Mouse (Mus musculus) hindbrain, embryonic 16.5 days (tissue): ENCODE measurements around the gene Polrmt. TPM values are rescaled to one million over a fixed set of nuclear protein-coding genes. Genes with fewer than 3 reads are reported as not detected.
"Not testable (repeated sequence)": the region's sequence is repeated elsewhere in the genome, so short reads cannot be mapped to it uniquely, and the experiment has no call there.

Experiments
- ATAC-seq: fragments of 200-750 bp; cut with Nextera tagmentation; 2 replicates; pipeline ENCODE4 v1.8.0; 2017; ENCODE audit warnings: moderate TSS enrichment, moderate library complexity
- H3K27ac ChIP-seq: fragments of 300-500 bp; sonication (generic); 2 replicates; pipeline ENCODE4 v1.5.1; 2014; ENCODE audit warnings: low read depth, mild to moderate bottlenecking, control low read depth, low read length, moderate library complexity
- H3K27me3 ChIP-seq: fragments of 300-500 bp; sonication (generic); replicated peaks from 2 replicates; pipeline ENCODE4 v1.6.1; 2014; ENCODE audit warnings: low read length; ENCODE audit not compliant: control insufficient read depth, insufficient read depth
- H3K36me3 ChIP-seq: fragments of 300-500 bp; sonication (generic); 2 replicates; pipeline ENCODE4 v1.6.1; 2014; ENCODE audit warnings: mild to moderate bottlenecking, low read length, moderate library complexity, mixed read lengths; ENCODE audit not compliant: control insufficient read depth, insufficient read depth
- H3K4me1 ChIP-seq: fragments of 300-500 bp; sonication (generic); 2 replicates; pipeline ENCODE4 v1.6.1; 2014; ENCODE audit warnings: low read depth, low read length; ENCODE audit not compliant: control insufficient read depth, insufficient read depth
- H3K4me2 ChIP-seq: fragments of 300-500 bp; sonication (generic); 2 replicates; pipeline ENCODE4 v1.6.1; 2014; ENCODE audit warnings: mild to moderate bottlenecking, low read length, control low read depth, moderate library complexity
- H3K4me3 ChIP-seq: fragments of 300-500 bp; sonication (generic); 2 replicates; pipeline ENCODE4 v1.5.1; 2014; ENCODE audit warnings: mild to moderate bottlenecking, low read length, control low read depth, moderate library complexity
- H3K9ac ChIP-seq: fragments of 300-500 bp; sonication (generic); 2 replicates; pipeline ENCODE4 v1.6.1; 2014; ENCODE audit warnings: low read depth, mild to moderate bottlenecking, control low read depth, low read length, moderate library complexity
- H3K9me3 ChIP-seq: fragments of 300-500 bp; sonication (generic); 2 replicates; pipeline ENCODE4 v1.6.1; 2014; ENCODE audit warnings: mild to moderate bottlenecking, low read length, moderate library complexity; ENCODE audit not compliant: control insufficient read depth
- WGBS: fragments of 180-500 bp; shearing (Covaris S2); extraction: QIAGEN DNeasy Blood & Tissue Kit; methylation state at CpG from one replicate; pipeline ENCODE4 v1.1.7; 2014; 5-methylcytosine and 5-hydroxymethylcytosine counted together
- polyA plus RNA-seq: library from polyadenylated mRNA; unstranded; fragments of >200 nt; fragmentation: Nextera tagmentation; extraction: Ambion mirVana; gene quantifications from 2 replicates; pipeline ENCODE4 v1.2.1, GENCODE M21; 2015

Gene Polrmt
- polyA plus RNA-seq, 1 experiment from 2014 or later, result 37.1 TPM

DNA sequence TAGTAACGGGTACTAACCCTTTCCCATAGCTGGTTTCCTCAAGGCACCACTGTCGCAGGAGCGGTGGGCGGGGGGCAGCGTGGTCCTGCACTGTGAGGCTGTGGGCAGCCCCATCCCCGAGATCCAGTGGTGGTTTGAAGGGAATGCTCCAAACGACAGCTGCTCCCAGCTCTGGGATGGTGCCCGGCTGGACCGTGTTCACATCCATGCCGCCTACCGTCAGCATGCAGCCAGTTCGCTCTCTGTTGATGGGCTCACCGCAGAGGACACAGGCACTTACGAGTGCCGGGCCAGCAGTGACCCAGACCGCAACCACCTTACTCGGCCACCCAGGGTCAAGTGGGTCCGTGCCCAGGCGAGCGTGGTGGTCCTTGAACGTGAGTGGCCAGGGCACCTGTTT, 37.7 kb downstream of the Polrmt start:
- no peak overlapping the region for H3K27ac ChIP-seq
- H3K4me3 ChIP-seq, result no peak overlapping the region
- H3K4me1 ChIP-seq, result peaks cover 29% of the 10 kb centered on the region
- WGBS, result 89% methylated on average over 21 of the region's 21 CpGs
- no peak overlapping the region for H3K4me2 ChIP-seq
- no peak for ATAC-seq
- H3K9ac ChIP-seq, result no peak overlapping the region
- peaks cover 26% of the 10 kb centered on the region for H3K36me3 ChIP-seq
- H3K27me3 ChIP-seq, result no peaks in the 10 kb centered on the region
- H3K9me3 ChIP-seq, result no peaks in the 10 kb centered on the region

DNA sequence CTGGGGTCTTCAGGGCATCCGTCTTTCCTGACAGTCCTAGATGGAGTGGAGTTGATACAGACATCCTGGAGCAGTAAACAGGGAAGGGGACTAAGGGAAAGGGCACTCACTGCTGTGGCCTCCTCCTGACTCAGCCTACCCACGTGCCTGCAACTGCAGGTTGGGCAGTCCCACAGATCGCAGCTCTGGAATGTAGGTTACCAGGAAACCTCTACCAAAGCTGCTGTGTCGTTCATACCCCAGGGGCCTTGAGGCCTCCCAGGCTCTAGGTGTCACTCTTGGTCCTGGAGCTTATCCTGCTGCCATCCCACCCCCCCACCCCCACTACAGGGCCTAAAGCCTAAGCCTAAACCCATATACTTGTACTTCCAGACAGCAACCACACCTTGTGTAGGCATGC, 38.6 kb downstream of the Polrmt start:
- Histone ChIP-seq H3K4me1 (peaks cover 29% of the 10 kb centered on the region), H3K9ac (no peak overlapping the region), H3K4me2 (peak overlapping the region; percentile 32), H3K27me3 (no peaks in the 10 kb centered on the region), H3K27ac (no peak overlapping the region), H3K9me3 (no peaks in the 10 kb centered on the region), H3K4me3 (no peak overlapping the region), H3K36me3 (peaks cover 26% of the 10 kb centered on the region)
- WGBS, result 69% methylated on average over 4 of the region's 4 CpGs
- ATAC-seq, result no peak

DNA sequence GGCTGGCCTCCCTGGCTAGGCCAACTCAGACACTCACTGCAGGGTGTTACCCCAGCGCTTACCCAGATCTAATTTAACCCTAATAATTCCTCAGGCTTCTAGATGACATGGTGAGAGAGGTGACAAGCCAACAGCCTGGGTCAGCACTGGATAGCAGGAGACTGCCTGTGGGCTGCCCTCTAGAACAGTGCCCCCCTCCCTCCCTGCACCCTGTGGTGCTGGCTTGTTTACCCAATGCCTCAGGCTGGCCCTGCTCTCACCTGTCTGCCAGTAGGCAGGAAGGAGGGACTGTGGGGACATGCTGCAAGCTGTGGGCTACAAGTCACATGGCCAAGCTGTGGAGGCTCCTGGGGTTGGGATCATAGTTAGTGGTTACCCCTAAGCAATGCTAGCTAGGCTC, 39.2 kb downstream of the Polrmt start:
- 80% methylated on average over 1 of the region's 1 CpGs for WGBS
- Histone ChIP-seq H3K9me3 (no peaks in the 10 kb centered on the region), H3K36me3 (peaks cover 26% of the 10 kb centered on the region), H3K9ac (no peak overlapping the region), H3K4me3 (no peak overlapping the region), H3K4me2 (peak overlapping the region; percentile 94), H3K27me3 (no peaks in the 10 kb centered on the region), H3K4me1 (peaks cover 29% of the 10 kb centered on the region), H3K27ac (no peak overlapping the region)
- ATAC-seq, result no peak

DNA sequence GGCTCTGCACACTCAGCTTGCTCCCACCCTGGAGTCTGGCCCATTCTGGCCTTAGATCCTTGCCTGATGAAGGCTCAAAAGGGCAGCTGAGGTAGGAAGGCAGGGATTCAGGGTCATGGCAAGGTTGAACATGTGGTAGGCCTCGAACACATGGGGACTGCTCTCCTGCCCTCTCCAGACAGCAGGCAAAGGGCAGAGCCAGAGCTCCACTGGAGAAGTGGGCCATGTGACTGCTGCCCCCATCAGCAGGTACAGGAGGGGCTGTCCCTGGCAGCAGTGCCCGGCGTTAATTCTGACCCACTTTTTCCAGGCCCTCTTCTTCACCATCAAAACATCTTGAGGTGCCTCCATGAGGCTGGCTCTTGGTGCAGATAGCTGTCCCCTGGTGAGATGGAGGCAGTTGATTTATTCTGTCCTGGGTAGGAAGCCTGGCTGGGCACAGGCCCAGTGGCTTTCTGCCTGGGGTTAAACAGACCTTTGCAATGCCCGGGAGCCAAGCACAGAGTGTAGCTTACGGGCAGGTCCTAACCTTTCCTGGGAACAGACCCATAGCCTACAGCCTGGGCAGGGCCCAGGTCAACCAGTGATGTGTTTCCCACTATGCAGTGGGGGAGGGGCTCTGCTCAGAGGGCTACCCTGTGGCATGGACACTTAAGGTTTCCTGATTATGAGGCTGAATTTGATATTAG, 39.8 kb downstream of the Polrmt start:
- H3K36me3 ChIP-seq, result peaks cover 24% of the 10 kb centered on the region
- peaks cover 29% of the 10 kb centered on the region for H3K4me1 ChIP-seq
- 77% methylated on average over 5 of the region's 5 CpGs for WGBS
- H3K4me2 ChIP-seq, result peak overlapping the region; percentile 94
- no peaks in the 10 kb centered on the region for H3K9me3 ChIP-seq
- H3K27ac ChIP-seq, result 0 out of 2 replicates have a peak overlapping the region, but pooled peaks have one; percentile 11
- no peaks in the 10 kb centered on the region for H3K27me3 ChIP-seq
- H3K4me3 ChIP-seq, result peak overlapping the region; percentile 84
- peak overlapping the region; percentile 95 for H3K9ac ChIP-seq
- no peak for ATAC-seq

DNA sequence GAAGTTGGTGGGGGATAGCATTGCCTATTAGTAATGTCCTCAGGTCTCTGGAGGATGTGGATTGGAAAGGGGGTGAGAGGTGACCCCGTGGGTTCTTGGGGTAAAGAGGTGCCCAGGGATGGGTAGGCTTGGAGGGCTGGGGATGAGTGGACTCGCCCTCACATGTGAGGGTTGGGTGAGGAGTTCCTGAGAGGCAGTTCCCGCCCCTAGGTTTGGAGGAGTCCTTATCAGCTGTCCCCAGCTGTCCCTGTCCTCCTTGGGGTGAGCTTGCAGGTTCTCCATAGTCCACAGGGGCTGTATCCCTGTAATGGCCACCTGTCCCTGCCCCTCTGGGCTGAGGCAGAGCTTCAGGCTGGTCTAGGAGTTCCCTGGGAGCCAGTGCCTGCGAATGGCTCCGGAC, 40.4 kb downstream of the Polrmt start:
- Histone ChIP-seq H3K4me3 (peak overlapping the region; percentile 84), H3K4me2 (peak overlapping the region; percentile 94), H3K27me3 (no peaks in the 10 kb centered on the region), H3K4me1 (peaks cover 29% of the 10 kb centered on the region), H3K36me3 (peaks cover 21% of the 10 kb centered on the region), H3K27ac (0 out of 2 replicates have a peak overlapping the region, but pooled peaks have one; percentile 7), H3K9me3 (no peaks in the 10 kb centered on the region), H3K9ac (peak overlapping the region; percentile 95)
- 74% methylated on average over 5 of the region's 5 CpGs for WGBS
- ATAC-seq, result no peak

DNA sequence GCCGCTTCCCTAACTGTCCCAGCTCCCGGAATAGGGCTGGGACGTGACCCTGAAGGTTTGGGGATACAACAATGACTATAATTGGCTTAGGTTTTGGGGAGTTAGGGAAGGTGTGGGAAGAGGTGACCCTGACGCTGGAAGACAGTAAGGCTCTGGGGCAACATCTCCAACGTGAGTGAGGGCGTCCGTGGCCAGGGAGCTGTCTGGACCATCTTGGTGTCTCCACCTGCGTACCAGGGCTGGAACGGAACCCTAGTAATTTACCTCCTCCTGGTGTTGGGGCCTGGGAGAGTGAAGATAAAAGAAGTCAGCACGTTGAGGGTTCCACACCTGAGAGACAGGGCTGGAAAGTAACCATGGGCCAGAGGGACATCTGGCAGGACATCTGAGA, 41.4 kb downstream of the Polrmt start:
- ATAC-seq, result no peak
- peak overlapping the region; percentile 94 for H3K4me2 ChIP-seq
- H3K27me3 ChIP-seq, result no peaks in the 10 kb centered on the region
- H3K9ac ChIP-seq, result peak overlapping the region; percentile 95
- 6% methylated on average over 10 of the region's 10 CpGs for WGBS
- peak overlapping the region; percentile 84 for H3K4me3 ChIP-seq
- no peaks in the 10 kb centered on the region for H3K9me3 ChIP-seq
- peak overlapping the region; percentile 91 for H3K27ac ChIP-seq
- H3K4me1 ChIP-seq, result peaks cover 29% of the 10 kb centered on the region
- H3K36me3 ChIP-seq, result peaks cover 12% of the 10 kb centered on the region

DNA sequence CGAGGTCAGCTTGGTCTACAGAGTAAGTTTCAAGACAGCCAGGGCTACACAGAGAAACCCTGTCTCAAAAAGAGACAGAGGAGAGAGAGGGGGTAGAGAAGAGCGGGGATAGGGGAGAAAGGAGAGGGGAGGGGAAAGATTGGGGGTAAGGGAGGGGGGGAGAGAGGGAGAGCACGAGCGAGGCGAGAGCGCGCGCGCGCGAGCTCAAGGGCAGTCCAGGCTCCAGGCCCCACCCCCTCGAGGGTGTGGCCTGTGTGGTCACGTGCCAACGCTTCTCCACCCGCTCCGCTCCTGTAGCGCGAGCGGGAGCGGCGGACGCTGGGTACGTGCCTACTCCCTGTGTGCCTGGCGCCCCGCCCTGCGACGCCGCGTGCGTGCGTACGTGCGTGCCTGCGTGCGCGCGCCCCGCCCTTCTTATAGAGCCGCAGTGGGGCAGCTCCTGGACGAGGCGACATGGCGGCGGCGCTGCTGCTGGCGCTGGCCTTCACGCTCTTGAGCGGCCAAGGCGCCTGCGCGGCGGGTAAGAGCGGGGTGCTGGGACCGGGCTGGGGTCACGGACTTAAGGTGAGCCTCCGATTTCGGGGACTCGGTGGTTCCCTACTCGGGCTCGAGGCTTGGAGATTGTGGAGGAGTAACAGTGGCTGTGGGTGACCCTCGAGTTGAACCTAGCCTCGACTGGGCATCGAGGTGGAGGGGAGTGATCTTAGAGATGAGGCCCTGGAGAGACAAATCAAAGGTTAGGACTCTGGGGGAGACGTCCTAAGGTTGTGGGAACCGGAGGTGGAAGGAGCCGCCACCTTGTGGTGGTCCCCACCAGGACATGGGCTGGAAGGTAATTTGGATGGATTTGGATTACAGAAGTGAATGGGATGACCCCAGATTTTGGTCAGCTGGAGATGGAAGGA, 42.1 kb downstream of the Polrmt start, which contains the start of gene Bsg:
TSS of gene Bsg (plus strand) at position 427 of the 905 bp plus-strand sequence.
- Histone ChIP-seq H3K9ac (peak within 1 kb of the TSS; percentile 95), H3K4me3 (peak within 1 kb of the TSS; percentile 84), H3K9me3 (no peaks in the 10 kb centered on the region), H3K27ac (peak within 1 kb of the TSS; percentile 91), H3K27me3 (no peaks in the 10 kb centered on the region), H3K4me2 (peak within 1 kb of the TSS; percentile 94), H3K4me1 (peaks cover 29% of the 10 kb centered on the region), H3K36me3 (peaks cover 6% of the 10 kb centered on the region)
- ATAC-seq, result peak; percentile 95
- under 1% methylated on average over 52 of the region's 65 CpGs for WGBS

DNA sequence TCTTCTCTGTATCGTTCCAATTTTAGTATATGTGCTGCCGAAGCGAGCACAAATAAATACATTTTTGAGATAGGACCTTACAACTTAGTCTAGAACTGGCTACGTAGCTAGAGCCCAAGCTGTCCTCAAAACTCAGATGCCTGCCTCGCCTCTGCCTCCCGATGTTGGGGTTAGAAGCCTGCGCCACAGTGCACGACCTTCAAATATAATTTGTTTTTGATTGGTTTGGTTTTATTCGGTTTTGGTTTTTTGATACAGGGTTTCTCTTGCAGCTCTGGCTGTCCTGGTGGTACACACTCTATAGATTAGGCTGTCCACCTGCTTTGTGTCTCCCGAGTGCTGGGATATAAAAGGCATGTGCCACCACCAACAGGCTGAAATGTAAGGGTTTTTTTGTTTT, 42.8 kb downstream of the Polrmt start:
- ATAC-seq, result no peak
- Histone ChIP-seq H3K9ac (no peak overlapping the region; the same call in 1 of the 2 replicates), H3K36me3 (no peaks in the 10 kb centered on the region), H3K4me1 (peaks cover 29% of the 10 kb centered on the region), H3K27ac (no peak overlapping the region), H3K27me3 (no peaks in the 10 kb centered on the region), H3K4me3 (peak overlapping the region; percentile 84), H3K9me3 (no peaks in the 10 kb centered on the region), H3K4me2 (peak overlapping the region; percentile 94)
- 70% methylated on average over 10 of the region's 10 CpGs for WGBS

DNA sequence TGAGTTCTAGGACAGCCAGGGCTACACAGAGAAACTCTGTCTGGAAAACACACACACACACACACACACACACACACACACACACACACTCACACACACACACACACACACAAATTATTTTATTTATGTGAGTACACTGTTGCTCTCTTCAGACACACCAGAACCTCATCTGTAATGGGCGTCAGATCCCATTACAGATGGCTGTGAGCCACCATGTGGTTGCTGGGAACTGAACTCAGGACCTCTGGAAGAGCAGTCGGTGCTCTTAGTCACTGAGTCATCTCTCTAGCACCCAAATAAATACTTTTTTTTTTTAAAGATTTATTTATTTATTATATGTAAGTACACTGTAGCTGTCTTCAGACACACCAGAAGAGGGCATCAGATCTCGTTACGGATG, 43.4 kb downstream of the Polrmt start:
- H3K9ac ChIP-seq, H3K27me3 ChIP-seq, H3K4me3 ChIP-seq, ATAC-seq, H3K36me3 ChIP-seq, H3K4me2 ChIP-seq, H3K27ac ChIP-seq, H3K9me3 ChIP-seq: not testable (repeated sequence)
- 90% methylated on average over 2 of the region's 4 CpGs for WGBS
- H3K4me1 ChIP-seq, result peaks cover 29% of the 10 kb centered on the region
